Mouse (Mus musculus): ENCODE data around the gene Nt5dc2. TPM values are rescaled to one million over a fixed set of nuclear protein-coding genes. Genes with fewer than 3 reads are reported as not detected.

Gene Nt5dc2
- 33.5 and 39.5 TPM in 2 replicates for total RNA-seq (2021)
- long read RNA-seq, transcript Nt5dc2-204 (14 exons, 1,848 nt): major isoform, 88 of 107 reads
- long read RNA-seq, partial matches to known transcripts: 5 of 107 reads
- long read RNA-seq, other reads (novel, unspliced or antisense): 10 of 107 reads

GRCm38 (mm10) chr14:31130236-31131220 lies at the start of gene Nt5dc2:
Gene Nt5dc2 (plus strand): TSS chr14:31131053.
- peak; percentile 93 for DNase-seq

GRCm38 (mm10) chr14:31081147-31081546 lies 49.7 kb upstream of the Nt5dc2 start:
- DNase-seq: no peak

- no peak for DNase-seq
These were observed 43.4 kb upstream of the Nt5dc2 start for GRCm38 (mm10) chr14:31087433-31087832.

GRCm38 (mm10) chr14:31088515-31088914 lies 42.3 kb upstream of the Nt5dc2 start:
- DNase-seq: no peak

DNA sequence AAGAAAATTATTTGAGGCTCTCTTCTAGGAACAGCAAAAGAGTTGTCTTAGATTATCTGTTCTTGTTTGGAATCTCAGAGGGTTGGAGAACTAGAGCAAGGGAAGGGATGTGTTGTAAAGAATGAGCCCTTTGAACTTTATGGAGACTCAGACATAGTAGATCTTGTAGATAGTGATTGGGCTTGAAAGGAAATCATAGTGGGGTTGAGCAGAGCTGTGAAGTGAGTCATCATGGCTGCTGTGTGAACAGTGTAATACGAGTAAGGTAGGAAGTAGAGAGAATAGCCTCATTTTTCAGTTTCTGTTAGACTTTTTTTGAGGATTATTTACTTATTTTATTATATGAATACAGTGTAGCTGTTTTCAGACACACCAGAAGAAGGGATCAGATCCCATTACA lies 40.9 kb upstream of the Nt5dc2 start:
- DNase-seq: no peak

DNA sequence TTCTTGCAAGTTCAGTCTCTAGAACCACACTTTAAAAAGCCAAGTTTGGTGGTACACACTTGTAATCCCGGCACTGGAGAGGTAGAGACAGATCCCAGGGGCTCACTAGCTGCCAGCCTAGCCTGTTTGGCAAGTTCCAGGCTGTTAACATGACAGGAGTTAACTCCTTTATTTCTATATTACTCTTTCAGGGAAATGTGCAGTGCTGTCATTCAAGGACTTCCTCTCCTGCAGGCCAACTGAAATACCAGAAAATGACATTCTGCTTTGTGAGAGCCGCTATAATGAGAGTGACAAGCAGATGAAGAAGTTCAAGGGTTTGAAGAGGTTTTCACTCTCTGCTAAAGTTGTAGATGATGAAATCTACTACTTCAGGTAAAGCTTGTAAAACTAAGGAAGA lies 25.7 kb upstream of the Nt5dc2 start:
- DNase-seq: no peak

DNA sequence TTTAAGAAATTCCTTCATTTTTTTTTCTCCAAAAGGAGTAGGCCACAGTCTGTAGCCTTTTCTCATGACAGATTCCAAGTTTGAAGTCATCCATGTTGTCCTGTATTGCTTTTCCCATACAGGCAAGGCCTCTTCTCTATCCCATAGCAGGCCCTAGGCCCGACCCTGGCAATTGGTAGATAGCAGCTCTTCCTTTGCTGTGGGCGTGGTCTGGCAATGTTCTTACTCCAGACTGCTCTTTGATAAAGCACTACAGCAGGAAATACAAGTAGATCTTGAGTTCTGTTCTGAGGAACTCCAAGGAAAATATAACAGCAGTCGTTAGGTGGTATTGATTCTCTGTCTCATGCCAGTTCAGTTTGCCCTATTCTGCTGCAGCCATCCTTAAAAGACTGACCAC lies 20.2 kb upstream of the Nt5dc2 start:
- no peak for DNase-seq

DNA sequence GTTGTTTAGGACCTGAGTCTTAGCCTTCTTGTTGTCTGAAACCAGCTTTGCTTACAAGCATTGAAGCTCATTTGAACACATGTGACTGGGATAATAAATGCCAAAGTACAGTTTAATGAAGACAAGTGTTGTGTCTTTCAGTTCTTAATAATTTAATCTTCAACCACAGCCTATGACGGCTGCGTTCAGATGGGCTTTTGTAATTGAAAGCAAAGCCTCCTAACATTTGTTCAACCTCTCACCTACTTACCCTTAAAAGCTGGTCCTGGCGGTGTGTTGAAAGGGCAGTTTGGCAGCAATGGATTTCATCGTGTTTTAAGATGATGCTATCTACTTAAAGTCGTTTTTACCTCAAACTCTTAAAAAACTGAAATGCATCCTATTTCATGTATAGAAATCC lies 18.7 kb upstream of the Nt5dc2 start:
- no peak for DNase-seq

GRCm38 (mm10) chr14:31114011-31114410 lies 16.8 kb upstream of the Nt5dc2 start:
- no peak for DNase-seq

DNA sequence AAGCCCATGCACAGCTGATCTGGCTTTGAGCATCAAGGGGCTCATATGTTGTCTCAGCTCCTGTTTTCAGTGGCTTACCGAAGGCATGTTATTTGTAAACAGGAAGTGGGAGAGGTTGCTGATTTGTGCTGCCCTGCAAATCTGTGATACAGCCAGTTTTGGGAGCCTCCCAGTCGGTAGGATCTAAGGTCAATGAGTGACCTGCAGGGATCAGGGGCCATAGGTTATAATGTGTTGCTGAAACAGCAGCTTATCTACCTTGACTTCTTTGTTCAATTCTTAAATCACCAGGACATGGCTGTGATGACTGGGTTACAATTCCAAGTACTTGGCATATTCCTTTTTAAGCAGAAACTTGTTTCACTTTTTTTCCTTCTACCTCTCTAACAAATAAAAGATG lies 15.3 kb upstream of the Nt5dc2 start:
- no peak for DNase-seq

DNA sequence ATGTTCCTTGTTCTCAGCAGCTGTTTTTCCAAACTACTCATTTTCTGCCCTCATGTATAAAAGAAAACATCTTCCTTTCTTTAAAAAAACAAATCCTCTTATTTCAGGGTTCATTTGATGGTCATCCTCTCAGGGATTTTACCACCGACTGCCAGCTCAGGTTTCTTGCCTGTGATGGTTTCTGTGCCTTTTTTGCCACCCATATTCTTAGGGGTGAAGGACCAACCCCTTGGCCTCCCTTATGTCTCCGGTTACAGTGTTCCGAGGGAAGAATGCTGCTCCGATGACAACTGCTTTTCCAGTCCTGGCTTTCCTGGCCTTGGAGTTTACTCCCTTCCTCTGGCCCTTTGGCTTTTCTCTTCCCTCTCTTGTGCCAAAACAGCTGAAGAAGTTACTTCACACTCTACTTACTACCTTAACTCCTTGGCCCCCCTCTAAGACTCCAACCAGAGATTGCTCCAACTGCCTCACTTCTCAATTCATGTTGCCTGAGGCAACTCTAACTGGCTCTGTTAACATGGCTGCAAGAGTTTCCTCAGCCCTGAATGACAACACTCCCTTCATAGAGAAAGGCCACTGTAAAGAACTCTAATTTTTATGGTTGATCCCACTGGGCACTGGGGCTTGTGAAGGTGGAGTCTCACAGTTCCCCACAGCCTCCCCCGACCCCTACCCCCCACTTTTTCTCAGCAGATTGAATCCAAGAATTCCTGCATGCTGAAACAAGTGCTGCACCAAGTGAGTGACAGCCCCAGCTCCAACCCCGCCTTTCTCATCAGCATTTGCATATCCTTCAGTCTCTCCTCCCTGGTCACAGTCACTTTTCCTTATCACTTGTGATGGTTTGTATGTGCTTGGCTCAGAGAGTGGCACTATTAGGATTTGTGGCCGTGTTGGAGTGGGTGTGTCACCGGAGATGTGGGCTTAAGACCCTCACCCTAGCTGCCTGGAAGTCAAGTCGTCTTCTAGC lies 5.5 kb upstream of the Nt5dc2 start:
- no peak for DNase-seq

- no peak for DNase-seq
These were observed 4.0 kb upstream of the Nt5dc2 start for GRCm38 (mm10) chr14:31126826-31127225.

DNA sequence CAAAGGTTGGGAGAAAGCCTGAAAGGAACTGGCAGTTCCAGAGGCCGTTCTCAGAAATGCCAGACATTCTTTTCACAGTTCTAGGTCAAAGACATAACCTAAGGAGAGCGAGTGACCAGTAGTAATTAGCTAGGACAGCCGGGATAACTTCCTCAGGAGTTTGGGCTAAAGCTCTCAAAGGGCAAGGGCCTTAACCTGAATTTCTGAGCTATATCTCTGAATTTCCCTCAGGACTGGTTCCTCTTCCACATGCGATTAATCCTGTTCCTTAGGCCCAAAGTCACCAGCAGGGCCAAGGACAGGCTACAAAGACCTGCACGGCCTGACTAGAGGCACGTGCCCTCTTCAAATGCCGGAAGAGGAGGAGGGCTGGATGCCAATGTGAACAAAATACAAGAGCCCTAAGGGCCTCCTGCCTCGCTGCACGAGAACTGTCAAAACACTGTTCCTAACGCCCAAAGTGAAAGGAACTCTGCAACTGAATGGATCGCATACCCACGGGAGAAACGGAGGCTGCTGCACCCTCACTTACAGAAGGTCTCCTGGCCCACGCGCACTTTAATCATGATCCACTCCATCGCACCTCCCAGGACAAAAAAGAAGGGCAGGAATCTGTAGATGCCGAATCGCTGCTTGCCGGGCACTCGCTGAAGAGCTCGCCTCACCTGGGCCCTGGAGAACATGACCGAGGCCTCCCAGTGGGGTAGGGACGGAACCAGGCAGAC lies 2.6 kb upstream of the Nt5dc2 start:
- peak; percentile 43 for DNase-seq

DNA sequence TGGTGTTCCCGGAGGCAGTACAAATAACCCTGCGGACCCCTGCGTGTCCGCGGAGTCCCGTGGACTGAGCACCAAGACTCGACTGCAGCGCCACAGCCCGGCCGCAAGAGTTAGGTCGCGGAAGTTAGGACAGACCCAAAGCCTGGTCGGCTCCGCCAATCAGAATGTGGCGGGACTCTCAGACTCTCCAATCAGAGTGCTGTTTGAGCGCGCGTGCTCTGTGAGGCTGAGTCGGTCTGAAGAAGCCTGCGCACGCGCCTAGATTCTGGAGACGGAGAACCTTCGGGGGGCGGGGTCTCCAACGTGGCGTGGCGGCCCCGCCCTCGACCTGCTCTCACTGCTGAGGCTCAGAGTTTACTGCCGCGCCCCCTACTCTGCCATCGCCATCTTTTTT lies 2.0 kb upstream of the Nt5dc2 start, which contains the start of gene Smim4:
Gene Smim4, minus strand, starts transcription at position 131 of the 394 bp plus-strand sequence.
- peak; percentile 97 for DNase-seq

DNA sequence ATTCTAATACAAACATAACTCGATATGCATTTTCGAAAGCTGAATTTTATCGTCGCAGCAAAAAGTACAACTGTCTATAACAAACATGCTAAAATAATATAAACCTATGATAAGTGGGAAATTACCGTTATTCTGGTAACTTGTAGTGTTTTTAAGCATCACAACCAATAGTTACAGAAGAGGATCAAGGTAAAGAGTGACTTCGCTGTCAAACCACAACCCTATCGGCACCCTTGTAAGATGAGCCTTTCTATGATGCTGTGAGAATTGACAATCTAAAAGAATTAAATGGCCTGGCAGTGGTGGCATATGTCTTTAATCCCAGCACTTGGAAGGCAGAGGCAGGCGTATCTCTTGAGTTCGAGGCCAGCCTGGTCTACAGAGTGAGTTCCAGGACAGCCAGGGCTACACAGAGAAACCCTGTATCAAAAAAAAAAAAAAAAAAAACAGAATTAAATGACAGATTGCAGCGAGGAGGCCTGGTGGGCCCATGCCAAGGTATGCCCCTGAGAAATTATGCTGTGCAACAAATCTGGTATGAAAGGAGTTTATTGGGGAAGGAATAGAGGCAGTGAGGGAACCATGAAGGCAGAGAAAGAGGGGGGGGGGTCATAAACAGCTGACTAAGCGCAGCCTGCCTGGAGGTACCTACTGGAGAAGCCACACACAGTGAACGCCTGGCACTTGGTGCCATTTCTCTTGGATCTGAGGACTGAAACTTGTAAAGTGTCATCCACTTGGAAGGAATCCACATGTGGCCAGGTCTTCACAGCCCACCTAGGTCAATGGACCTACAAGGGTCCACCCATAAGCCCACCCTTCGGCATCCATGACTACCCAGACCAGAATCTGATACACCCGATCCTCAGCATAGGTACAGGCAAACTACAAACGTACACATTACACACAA lies 1.3 kb upstream of the Nt5dc2 start:
- no peak for DNase-seq

DNA sequence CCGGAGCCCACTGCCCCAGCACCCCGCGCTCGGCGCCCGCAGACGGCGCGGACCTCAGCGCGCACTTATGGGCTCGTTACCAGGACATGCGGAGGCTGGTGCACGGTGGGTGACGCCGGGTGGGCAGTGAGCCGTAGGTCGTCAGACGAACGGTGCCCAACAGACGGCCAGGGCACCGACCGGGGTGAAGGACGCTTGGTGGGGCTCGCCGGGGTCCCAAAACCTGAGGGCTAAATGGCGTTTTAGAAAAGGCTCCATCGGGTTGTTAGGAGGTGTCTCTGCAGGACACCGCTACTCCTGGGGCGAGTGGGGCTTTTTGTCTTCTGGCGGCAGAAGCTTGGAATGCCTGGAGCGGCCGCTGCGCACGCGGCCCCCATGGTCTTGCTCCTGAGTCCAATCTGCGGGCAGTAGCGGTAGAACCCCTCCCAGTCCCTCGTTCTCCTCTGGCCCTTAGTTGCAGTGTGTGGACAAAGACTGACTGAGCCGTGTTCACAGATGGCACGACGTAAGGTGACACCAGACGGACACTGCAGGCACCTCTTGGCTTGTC lies 494 bp downstream of the Nt5dc2 start:
- DNase-seq: no peak

GRCm38 (mm10) chr14:31132031-31132430 lies 1.2 kb downstream of the Nt5dc2 start:
- DNase-seq: no peak

- no peak for DNase-seq
These were observed 1.7 kb downstream of the Nt5dc2 start for GRCm38 (mm10) chr14:31132491-31132975.

GRCm38 (mm10) chr14:31133023-31133665 lies 2.3 kb downstream of the Nt5dc2 start:
- no peak for DNase-seq
